Mouse (Mus musculus): Measurements from ENCODE around the gene Serf1. TPM values are rescaled to one million over a fixed set of nuclear protein-coding genes. Genes with fewer than 3 reads are reported as not detected.
A peak's percentile ranks its signal among the peaks of the same experiment; 100 is the strongest.
"Not testable (repeated sequence)": the region's sequence is repeated elsewhere in the genome, so short reads cannot be mapped to it uniquely, and the experiment has no call there.

Serf1 gene
- 4.9 and 5.7 TPM in 2 replicates for polyA plus RNA-seq (2012; rRNA removed)

DNA sequence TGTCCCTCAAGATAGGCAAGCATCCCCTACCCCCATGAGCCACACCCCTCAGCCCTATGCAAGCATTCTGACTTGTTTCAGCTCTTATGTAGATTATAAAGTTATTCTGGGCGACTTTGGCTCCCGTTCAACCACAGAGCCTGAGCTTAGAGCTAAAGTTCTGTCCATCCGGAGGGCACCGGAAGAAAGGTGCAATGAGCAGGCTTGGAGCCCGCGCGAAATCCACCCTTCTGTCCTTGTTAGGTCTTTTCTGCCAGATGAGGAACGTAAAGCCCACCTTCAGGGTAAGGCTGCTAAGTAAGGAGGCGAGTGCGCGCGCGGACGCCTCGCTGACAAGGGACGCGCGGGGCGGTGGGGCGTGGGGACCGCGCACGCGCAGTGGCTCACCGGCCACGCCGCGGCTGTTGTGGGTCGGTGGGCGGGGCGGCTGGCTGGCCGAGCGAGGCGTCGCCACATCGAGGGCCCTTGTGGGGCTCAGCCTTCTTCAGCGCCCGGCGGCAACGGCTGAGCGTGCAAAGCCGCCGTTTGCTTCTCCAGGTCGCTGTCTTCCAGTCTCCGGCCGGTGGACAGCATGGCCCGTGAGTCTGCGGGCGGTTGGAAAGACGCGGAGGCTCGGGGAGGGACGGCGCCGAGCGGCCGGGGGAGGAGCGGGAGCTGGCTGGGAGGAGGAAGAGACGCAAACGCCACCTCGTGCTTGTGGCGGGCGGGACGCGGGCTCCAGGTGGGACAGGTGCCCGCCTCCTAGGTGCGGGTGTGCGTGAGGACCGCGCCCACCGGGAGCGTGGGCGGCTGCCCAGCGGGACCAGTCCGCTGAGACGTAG lies at the start of gene Serf1:
Gene Serf1, plus strand, starts transcription at position 361 of the 821 bp plus-strand sequence.
- DNase-seq (ENCODE audit: low read depth, low spot score) = no peak
- under 1% methylated on average over 75 of the region's 76 CpGs for WGBS

DNA sequence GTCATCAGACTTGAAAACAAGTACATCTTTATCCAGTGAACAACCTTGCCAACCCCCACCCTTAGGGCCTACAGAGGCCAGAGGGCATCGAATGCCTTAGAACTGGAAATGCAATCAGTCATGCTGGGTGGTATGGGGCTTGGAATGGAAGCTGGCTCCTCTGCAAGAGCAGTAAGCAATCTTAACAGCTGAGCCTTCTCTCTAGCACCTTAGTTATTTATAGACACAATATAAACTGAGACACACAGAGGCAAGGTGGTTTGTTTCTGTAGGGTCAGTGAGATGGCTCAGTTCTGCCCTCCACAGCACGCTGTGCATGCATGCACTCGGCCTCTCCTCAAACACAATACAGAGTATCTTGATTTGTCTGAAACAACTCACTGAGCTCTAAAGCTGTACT lies 43.9 kb upstream of the Serf1 start:
- no peak for DNase-seq (ENCODE audit: low read depth, low spot score)
- 92% methylated on average over 3 of the region's 3 CpGs for WGBS

DNA sequence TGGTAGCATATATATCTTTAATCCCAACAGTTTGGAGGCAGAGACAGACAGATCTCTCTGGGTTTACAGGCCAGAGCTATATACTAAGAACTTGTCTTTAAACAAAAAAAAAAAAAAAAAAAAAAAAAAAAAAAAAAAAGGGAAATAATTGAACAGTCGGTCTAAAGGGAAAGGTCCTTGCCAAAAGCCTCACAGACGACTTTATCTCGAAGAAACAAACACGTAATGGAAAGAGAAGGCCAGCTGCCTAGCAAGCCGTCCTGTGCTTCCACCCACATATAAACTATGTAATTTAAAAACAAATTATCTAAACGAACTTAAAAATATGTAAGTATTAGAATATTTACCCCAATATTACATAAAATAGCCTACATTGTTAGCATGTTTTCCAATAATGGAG lies 40.0 kb upstream of the Serf1 start:
- DNase-seq (ENCODE audit: low read depth, low spot score) = no peak
- WGBS = 80% methylated on average over 6 of the region's 6 CpGs

DNA sequence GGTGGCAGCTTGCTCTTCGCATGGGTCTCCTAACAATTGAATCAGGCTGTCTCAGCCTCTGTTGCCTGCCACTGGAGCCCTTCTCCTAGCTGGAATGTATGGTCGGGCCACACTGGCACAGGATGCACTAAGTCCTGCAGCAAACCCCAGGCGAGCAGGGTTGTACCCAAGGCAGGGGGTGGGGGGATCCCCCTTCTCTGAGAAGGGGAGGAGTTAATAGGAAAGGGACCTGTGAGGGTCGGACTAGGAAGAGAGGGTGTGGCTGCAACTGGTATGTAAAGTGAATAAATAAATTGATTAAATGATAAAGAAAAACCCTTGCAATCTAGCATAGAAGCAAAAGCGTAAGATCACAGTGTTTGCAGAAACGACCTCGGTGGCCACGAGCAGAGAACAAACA lies 36.3 kb upstream of the Serf1 start:
- WGBS = 85% methylated on average over 8 of the region's 8 CpGs
- no peak for DNase-seq (ENCODE audit: low read depth, low spot score)

DNA sequence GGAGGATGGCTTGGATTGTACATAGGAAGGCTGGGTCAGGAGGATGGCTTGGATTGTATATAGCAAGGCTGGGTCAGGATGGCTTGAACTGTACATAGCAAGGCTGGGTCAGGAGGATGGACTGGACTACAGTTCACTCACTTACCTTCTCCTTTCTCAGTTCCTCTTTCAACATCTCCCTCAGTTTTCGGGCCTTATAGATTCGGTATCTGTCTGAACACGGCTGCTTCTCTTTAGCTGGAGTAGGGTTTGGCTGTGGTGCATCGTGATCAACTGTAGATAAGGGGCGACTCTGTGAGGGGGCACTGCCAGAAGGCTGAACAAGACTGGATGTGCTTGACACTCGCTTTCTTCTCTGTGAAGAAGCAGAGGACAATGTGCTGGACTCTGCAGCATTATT lies 9.0 kb upstream of the Serf1 start:
- no peak for DNase-seq (ENCODE audit: low read depth, low spot score)
- 85% methylated on average over 6 of the region's 6 CpGs for WGBS

DNA sequence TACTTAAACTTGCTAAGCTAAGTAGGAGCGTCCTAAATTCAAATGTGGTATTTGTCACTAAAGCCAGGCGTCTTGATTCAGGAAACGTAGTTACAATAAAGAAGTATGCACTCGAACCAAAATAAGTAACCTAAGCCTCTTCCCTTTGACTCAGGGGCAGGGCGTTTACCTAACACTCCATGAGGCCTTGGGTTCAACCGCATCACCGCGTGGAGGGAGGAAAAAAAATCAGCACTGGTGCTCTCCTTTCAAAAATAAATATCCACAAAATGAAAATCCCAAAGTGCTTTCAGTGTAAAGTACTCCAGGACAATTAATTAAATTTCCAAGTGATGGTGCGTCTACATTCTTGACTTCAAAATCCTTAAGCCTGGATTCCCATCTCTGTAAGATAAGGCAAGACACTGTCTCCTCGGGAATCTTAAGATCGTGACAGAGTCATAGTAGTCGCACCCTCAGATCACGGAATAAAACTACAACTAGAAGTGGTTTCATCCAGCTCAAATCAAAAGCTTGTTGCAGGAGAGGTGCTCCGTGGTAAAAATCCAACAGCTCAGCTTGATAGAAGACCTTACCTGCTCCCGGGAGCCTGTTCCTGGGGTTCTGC lies 4.7 kb upstream of the Serf1 start:
- no peak for DNase-seq (ENCODE audit: low read depth, low spot score)
- WGBS = under 1% methylated on average over 15 of the region's 15 CpGs

DNA sequence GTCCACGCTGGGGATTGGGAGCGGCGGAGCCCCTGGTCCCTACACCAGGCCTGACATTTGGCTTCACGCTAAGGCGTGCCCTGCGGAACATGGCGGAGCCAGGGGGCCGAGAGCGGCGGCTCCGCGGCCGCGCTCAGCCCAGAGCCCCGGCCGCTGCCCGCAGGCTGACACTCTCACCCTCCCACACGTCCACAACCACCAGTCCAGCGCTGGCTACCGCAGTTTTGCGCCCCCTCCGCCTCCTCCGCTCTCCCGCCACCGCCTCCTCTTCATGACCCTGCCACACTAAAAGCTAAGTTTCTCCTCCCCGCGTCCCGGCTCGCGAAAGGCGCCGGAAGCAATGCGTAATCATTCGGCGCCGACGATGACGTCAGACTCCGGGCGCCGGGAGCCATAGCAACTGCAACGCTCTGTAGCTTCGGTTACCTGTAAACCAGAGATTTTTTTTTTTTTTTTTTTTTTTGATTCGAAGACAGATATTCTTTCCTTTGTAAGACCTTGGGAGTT lies 4.0 kb upstream of the Serf1 start, which contains the start of gene Bdp1:
Gene Bdp1, minus strand, starts transcription at position 323 of the 507 bp plus-strand sequence.
- under 1% methylated on average over 44 of the region's 44 CpGs for WGBS
- DNase-seq (ENCODE audit: low read depth, low spot score) = peak; percentile 69

DNA sequence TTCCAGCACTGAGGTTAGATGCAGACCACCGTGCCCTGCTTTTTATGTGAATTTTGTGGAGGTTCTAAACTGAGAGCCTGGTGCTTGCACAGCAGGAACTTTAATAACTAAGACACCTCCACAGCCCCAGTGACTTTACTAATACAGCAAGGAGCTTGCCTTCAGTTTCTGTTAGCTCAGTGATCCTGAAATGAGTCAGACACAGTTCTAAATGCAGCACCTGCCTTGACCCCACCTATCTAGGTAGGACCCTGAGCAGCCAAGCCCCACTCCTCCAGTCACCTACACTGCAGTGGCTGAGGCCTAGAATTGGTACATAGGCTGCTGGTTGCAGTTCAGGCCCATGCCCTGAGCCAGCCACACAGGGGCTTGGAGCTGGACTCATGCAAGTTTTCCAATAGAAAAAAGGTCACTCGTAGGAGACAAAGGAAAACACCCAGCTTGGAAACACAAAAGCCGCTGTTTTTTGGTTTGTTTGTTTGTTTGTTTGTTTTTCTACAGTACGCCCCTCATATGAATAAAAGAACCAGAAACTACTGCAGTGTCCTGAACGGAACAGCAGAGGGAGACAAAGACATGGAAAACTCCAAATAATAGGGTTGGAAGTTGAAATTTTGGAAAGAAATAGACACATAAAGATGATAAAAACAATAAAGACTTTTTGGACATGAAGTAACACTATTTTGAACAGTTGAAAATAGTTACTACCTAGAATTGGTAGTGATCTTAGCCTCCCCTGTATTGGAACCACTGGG lies 4.6 kb downstream of the Serf1 start:
- no peak for DNase-seq (ENCODE audit: low read depth, low spot score)
- 41% methylated on average over 5 of the region's 5 CpGs for WGBS

DNA sequence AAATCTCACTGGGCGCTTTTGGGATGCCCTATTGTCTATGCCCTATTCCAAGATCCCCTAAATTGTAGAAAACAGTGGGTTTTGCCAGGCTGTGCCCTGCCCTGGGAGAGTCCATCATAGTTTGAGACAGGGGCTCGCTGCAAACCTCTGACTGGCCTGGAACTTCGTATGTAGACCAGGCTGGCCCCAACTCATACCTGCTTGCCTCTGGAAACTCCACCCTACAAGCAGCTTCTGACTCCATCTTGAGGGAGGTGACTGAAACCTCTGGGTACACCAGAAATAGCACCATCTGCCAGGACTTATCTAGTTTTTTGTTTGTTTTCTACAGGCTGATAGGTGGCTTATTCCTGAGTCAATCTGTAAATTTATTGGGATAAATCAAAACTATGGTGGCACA lies 16.2 kb downstream of the Serf1 start:
- DNase-seq (ENCODE audit: low read depth, low spot score) = no peak
- 93% methylated on average over 3 of the region's 3 CpGs for WGBS

DNA sequence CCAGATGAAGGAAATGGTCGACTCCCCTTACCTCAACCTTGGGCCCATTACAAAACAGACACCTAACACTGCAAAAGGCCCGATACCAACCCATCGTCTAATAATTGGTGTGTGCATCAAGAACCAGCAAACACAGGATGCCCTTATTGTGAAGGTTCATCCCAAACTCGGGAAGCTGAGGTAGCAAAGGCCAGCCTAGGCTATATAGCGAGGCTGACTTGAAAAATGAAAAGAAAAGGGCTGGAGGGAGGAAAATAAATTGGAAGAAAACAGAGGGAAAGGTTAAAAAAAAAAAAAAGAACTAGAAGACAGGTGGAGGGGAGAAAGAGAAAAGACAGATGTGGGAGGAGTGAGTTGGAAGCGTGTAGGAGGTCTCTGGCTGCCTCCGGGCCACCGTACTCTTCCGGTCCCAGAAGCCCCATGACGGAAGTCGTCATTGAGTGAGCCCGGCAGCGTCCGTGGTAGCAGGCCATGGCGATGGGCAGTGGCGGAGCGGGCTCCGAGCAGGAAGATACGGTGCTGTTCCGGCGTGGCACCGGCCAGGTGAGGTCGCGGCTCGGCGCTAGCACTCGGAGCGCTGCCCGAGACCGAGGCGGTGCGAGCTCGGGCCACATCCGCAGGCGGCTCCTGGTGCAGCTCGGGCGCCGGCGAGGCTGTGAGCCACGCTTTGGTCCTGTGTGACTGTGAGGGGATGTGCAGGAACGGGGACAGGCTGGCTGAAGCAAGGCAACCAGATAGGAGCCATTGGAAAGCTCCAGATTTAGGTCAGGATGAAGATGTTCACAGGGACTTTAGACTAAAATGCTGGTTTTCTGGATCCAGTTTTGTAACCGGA lies 16.8 kb downstream of the Serf1 start, which contains the start of gene Smn1:
Gene Smn1, plus strand, starts transcription at position 430 of the 835 bp plus-strand sequence.
- peak; percentile 93 for DNase-seq (ENCODE audit: low read depth, low spot score)
- WGBS = 3% methylated on average over 42 of the region's 42 CpGs

DNA sequence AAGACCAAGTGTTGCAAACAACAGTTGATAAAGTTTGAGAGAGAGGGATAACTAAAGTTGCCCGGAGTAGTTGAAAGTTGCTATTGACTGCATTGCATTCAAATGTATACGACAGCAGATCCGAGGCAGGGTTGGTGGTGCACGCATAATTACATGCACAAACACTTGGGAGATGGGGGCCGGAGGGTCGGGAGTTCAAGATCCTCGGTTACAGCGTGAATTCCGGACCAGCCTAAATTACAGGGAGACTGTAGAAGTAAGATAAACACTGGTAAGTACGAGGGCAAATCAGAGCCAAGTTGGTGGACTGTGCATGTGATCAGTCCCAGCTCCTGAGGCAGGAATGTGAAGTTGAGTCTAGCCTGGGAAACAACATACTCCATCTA lies 17.4 kb downstream of the Serf1 start:
- DNase-seq (ENCODE audit: low read depth, low spot score) = no peak
- 2% methylated on average over 10 of the region's 10 CpGs for WGBS

DNA sequence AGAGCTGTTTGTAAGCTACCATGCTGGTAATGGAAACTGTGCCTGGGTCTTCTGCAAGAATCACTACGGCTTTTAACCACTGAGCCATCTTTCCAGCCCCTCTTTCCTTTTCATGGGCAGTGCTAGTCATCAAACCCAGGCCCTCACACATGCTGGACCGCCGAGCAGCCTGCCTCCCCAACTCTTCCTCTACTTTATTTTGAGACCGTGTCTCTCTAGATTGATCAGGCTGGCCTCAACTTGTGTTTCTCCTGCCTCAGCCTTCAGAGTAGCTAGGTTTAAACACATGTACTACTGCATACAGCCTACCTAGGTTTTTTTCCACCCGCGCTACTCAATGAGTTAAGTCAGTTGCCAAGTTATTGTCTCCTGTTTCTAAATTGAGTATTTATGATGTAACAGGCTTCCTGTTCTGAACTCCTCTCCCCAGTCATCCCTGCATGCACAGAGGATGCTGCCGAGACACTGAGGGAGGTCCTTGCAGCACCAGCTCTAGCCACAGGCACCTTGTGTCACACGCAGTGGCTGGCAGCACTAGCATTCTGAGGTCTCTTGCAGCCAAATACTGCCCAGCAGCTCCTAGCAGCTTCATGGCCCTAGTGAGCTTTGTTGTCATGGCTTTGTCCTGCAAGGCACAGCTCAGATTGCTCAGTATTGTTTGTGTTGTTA lies 34.0 kb downstream of the Serf1 start:
- 82% methylated on average over 8 of the region's 8 CpGs for WGBS

DNA sequence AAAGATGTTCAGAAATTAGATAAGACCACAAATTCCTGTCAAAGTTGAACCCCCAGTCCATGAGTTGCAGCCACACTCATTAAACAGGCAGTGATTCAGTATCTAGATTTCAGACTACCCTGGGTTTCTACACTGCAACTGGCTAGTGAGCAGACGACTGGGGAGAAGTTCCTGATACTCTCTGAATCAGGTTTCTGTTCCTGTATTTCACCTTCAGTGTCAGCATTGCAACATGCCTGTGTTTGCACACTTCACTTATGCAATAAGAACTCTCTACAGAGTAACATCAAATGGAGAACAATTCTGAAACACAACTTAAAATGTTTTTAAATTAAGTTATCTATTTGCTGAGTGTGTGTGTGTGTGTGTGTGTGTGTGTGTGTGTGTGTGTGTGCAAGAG lies 44.8 kb downstream of the Serf1 start:
- no peak for DNase-seq (ENCODE audit: low read depth, low spot score)
- WGBS = 38% methylated on average over 1 of the region's 1 CpGs

More for the DNA sequence above, 34.0 kb downstream of the Serf1 start:
- no peak for DNase-seq (ENCODE audit: low read depth, low spot score)

DNA sequence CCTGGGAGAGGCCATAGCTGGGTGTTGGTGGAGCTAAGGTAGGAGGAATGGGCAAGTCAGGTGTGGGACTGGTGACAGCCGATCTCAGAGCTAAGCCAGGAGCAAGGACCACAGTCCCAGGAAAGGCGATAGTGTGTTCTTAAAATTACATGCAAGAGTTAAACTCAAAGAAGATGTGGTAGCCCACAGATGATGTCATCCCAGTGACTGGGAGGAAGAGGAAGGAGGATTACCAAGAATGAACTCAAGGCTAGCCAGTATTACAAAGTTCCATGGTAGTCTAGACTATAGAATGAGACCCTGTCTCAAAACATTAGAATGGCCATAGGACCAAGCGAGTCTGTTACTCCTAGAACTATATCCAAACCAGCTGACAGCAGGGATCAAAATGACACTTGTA lies 48.8 kb downstream of the Serf1 start:
- 94% methylated on average over 3 of the region's 3 CpGs for WGBS

DNA sequence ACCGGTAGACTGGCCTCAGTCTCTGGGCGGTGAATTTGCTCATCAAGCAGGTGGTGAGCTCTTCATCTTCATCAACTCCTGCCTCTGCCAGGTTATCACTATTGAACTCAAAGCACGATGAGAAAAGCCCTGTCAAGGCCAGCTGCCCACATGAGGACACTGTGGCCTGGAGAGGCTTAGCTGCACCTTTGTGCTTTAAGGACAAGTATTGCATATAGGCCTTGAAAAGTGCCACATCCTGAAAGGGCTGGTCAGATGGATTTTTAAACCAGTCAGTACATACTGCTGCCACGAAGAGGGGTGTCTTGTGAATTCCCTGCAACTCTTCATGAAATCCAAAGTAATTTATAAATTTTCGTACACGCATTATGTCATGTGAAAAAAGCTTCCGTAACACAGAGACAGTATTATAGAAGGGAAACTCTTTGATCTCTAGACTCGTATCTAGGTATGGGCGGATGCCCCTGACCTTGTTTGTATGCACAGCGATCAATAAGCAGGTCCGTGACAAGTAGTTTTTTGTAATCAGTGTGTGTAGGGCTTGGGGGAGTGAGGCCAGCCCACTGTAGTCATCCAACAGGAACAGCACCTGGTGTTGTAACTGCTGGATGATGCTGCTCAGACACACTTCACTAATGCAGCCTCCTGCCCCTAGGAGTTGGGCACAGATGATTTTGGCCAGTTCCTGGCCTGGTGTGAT lies 53.5 kb downstream of the Serf1 start:
- WGBS = 85% methylated on average over 11 of the region's 11 CpGs

More for the DNA sequence above, 48.8 kb downstream of the Serf1 start:
- DNase-seq (ENCODE audit: low read depth, low spot score) = no peak

DNA sequence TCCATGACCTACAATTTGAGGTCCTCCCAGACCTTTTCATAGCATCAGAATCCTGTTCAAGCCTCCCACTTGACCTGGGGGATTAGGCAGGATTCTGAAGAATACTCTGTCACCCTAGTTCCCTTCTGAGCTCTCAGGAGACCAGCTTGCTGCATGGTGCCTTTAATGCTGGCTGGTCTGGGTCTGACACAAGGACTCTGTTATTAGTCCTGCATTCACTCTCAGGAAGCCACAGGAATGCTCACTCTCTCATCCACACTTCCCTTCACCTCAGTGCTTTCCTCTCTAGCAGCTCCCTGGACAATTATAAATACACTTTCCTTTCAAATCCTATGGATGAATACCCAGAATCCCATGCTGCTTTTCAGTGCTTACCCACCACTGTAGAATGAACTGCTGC lies 54.7 kb downstream of the Serf1 start:
- not testable (repeated sequence) for DNase-seq (ENCODE audit: low read depth, low spot score)

More for the DNA sequence above, 53.5 kb downstream of the Serf1 start:
- not testable (repeated sequence) for DNase-seq (ENCODE audit: low read depth, low spot score)
